Mouse (Mus musculus) gastrocnemius, postnatal 14 days (tissue): ENCODE results near the gene Ism2. TPM values are rescaled to one million over a fixed set of nuclear protein-coding genes. Genes with fewer than 3 reads are reported as not detected.
A peak's percentile ranks its signal among the peaks of the same experiment; 100 is the strongest.
"Not testable (repeated sequence)": the region's sequence is repeated elsewhere in the genome, so short reads cannot be mapped to it uniquely, and the experiment has no call there.

Experiments used
- DNase-seq: peaks from one replicate; pipeline ENCODE4 v3.0.0; 2021; ENCODE audit warnings: mixed read lengths
- intact Hi-C: fragments of 180-260 bp; cut with DNase I; formaldehyde crosslinking; loops from one replicate; pipeline ENCODE4 v1.15.1; 2025; ENCODE audit warnings: low total_unique reads
- long read RNA-seq, 2 experiments: library from polyadenylated mRNA; stranded (forward); transcript quantifications; one replicate each; pipeline ENCODE4 v2.0.0; 2021
- total RNA-seq, 2 experiments: library from RNA; stranded (reverse); gene quantifications; 2 replicates each; pipeline ENCODE4 v1.2.3; 2021

Gene Ism2
- under 1 TPM in 1 of 2 experiments, not detected in 1; 0.08 TPM for total RNA-seq
- long read RNA-seq, experiment 1: 0 reads
- long read RNA-seq, experiment 2: 0 reads

GRCm38 (mm10) chr12:87299657-87300440 is at the start of gene Ism2:
TSS of gene Ism2 (minus strand) at chr12:87299705.
- peak; percentile 37 for DNase-seq
- intact Hi-C loops: no loop called here

GRCm38 (mm10) chr12:87348029-87348428 is 48.5 kb upstream of the Ism2 start:
- intact Hi-C loops: no loop called here
- no peak for DNase-seq

- no peak for DNase-seq
- intact Hi-C loops: no loop called here
Measured at GRCm38 (mm10) chr12:87347511-87347910, 48.0 kb upstream of the Ism2 start.

- intact Hi-C loops: no loop called here
- DNase-seq: no peak
Measured at GRCm38 (mm10) chr12:87343084-87343605, 43.6 kb upstream of the Ism2 start.

- DNase-seq: no peak
- intact Hi-C loops: loop anchor here (10.0 kb wide), 2 partner anchors 63 to 203 kb away; no protein-coding TSS in a partner anchor
Measured at GRCm38 (mm10) chr12:87338082-87338481, 38.6 kb upstream of the Ism2 start.

GRCm38 (mm10) chr12:87334886-87335285 is 35.4 kb upstream of the Ism2 start:
- intact Hi-C loops: loop anchor here (10.0 kb wide), 2 partner anchors 60 to 200 kb away; no protein-coding TSS in a partner anchor
- DNase-seq: no peak

- DNase-seq: no peak
- intact Hi-C loops: loop anchor here (10.0 kb wide), 2 partner anchors 59 to 199 kb away; no protein-coding TSS in a partner anchor
Measured at GRCm38 (mm10) chr12:87333794-87334193, 34.3 kb upstream of the Ism2 start.

GRCm38 (mm10) chr12:87332511-87332910 is 33.0 kb upstream of the Ism2 start:
- DNase-seq: no peak
- intact Hi-C loops: loop anchor here (10.0 kb wide), 2 partner anchors 58 to 198 kb away; no protein-coding TSS in a partner anchor

- intact Hi-C loops: loop anchor here (10.0 kb wide), 2 partner anchors 57 to 197 kb away; no protein-coding TSS in a partner anchor
Measured at GRCm38 (mm10) chr12:87331908-87332307, 32.4 kb upstream of the Ism2 start.

GRCm38 (mm10) chr12:87331053-87331456 is 31.6 kb upstream of the Ism2 start:
- intact Hi-C loops: loop anchor here (10.0 kb wide), 2 partner anchors 56 to 196 kb away; no protein-coding TSS in a partner anchor
- DNase-seq: no peak

More at GRCm38 (mm10) chr12:87331908-87332307, 32.4 kb upstream of the Ism2 start:
- DNase-seq: no peak

GRCm38 (mm10) chr12:87330213-87330612 is 30.7 kb upstream of the Ism2 start:
- intact Hi-C loops: loop anchor here (10.0 kb wide), 2 partner anchors 55 to 195 kb away; no protein-coding TSS in a partner anchor
- DNase-seq: no peak

- no peak for DNase-seq
- intact Hi-C loops: no loop called here
Measured at GRCm38 (mm10) chr12:87328025-87328424, 28.5 kb upstream of the Ism2 start.

GRCm38 (mm10) chr12:87327610-87328009 is 28.1 kb upstream of the Ism2 start:
- intact Hi-C loops: no loop called here

GRCm38 (mm10) chr12:87325452-87325851 is 25.9 kb upstream of the Ism2 start:
- DNase-seq: no peak
- intact Hi-C loops: no loop called here

More at GRCm38 (mm10) chr12:87327610-87328009, 28.1 kb upstream of the Ism2 start:
- DNase-seq: no peak

GRCm38 (mm10) chr12:87319229-87319628 is 19.7 kb upstream of the Ism2 start:
- intact Hi-C loops: no loop called here
- DNase-seq: no peak

- DNase-seq: no peak
- intact Hi-C loops: no loop called here
Measured at GRCm38 (mm10) chr12:87317951-87318350, 18.4 kb upstream of the Ism2 start.

GRCm38 (mm10) chr12:87313098-87313497 is 13.6 kb upstream of the Ism2 start:
- no peak for DNase-seq
- intact Hi-C loops: no loop called here

- DNase-seq, intact Hi-C loops: not testable (repeated sequence)
Measured at GRCm38 (mm10) chr12:87306584-87306844, 7.0 kb upstream of the Ism2 start.

GRCm38 (mm10) chr12:87305767-87306583 is 6.5 kb upstream of the Ism2 start:
- no peak for DNase-seq
- intact Hi-C loops: no loop called here

GRCm38 (mm10) chr12:87301189-87301588 is 1.7 kb upstream of the Ism2 start:
- DNase-seq: no peak
- intact Hi-C loops: no loop called here
